Mouse (Mus musculus) heart, adult 8-10 months (tissue): Measurements from ENCODE around the gene Cntnap5b. TPM values are rescaled to one million over a fixed set of nuclear protein-coding genes. Genes with fewer than 3 reads are reported as not detected.

Experiments used
- DNase-seq: peaks from one replicate; pipeline ENCODE4 v3.0.0; 2022; ENCODE audit warnings: low spot score
- total RNA-seq, 4 experiments: library from RNA; stranded (reverse); gene quantifications; 2 replicates each; pipeline ENCODE4 v1.2.4; 2022

Cntnap5b gene
- total RNA-seq, 4 experiments from 2014 or later: 0.44 to 0.79 (median 0.57) TPM

GRCm38 (mm10) chr1:100171566-100171965 is 399.0 kb downstream of the Cntnap5b start:
- DNase-seq: no peak

GRCm38 (mm10) chr1:100180050-100180449 is 407.5 kb downstream of the Cntnap5b start:
- DNase-seq: peak; percentile 3

- no peak for DNase-seq
These were observed 459.5 kb downstream of the Cntnap5b start for GRCm38 (mm10) chr1:100231980-100232608.

GRCm38 (mm10) chr1:100251964-100252363 is 479.4 kb downstream of the Cntnap5b start:
- DNase-seq: no peak

- DNase-seq: no peak
These were observed 538.1 kb downstream of the Cntnap5b start for GRCm38 (mm10) chr1:100310687-100311086.

GRCm38 (mm10) chr1:100331066-100331465 is 558.5 kb downstream of the Cntnap5b start:
- no peak for DNase-seq

GRCm38 (mm10) chr1:100369415-100370113 is 597.0 kb downstream of the Cntnap5b start:
- no peak for DNase-seq

- no peak for DNase-seq
These were observed 613.7 kb downstream of the Cntnap5b start for GRCm38 (mm10) chr1:100386252-100386651.

GRCm38 (mm10) chr1:100394034-100394433 is 621.5 kb downstream of the Cntnap5b start:
- DNase-seq: no peak

GRCm38 (mm10) chr1:100416658-100417224 is 644.2 kb downstream of the Cntnap5b start:
- DNase-seq: peak; percentile 7

GRCm38 (mm10) chr1:100430038-100430774 is 657.6 kb downstream of the Cntnap5b start:
- DNase-seq: no peak

- DNase-seq: no peak
These were observed 691.3 kb downstream of the Cntnap5b start for GRCm38 (mm10) chr1:100463877-100464276.

GRCm38 (mm10) chr1:100465226-100465625 is 692.7 kb downstream of the Cntnap5b start:
- no peak for DNase-seq

GRCm38 (mm10) chr1:100467595-100467994 is 695.0 kb downstream of the Cntnap5b start:
- no peak for DNase-seq

GRCm38 (mm10) chr1:100509866-100510265 is 737.3 kb downstream of the Cntnap5b start:
- DNase-seq: no peak
